Mouse (Mus musculus) thymus, postnatal 14 days (tissue): ENCODE results near the gene Rpl21.
A peak's percentile ranks its signal among the peaks of the same experiment; 100 is the strongest.

Experiments
- DNase-seq: peaks from one replicate; pipeline ENCODE4 v3.0.0; 2021

Rpl21 gene

DNA sequence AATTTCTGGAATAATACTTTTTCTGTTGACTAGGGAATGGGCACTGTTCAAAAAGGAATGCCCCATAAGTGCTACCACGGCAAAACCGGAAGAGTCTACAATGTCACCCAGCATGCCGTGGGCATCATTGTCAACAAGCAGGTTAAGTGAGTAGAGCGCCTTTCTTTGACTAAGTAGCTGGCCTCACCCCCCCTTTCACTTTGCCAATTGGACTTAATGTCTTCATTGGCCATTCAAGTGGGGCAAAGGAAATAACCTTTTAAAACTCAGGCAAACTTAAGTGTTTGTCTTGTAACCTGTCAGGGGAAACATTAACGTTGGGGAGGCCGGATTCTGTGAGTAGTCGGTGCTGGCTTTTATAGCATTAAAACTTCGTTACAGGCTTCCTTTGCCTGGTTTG, 2.3 kb downstream of the Rpl21 start:
- DNase-seq, result no peak

DNA sequence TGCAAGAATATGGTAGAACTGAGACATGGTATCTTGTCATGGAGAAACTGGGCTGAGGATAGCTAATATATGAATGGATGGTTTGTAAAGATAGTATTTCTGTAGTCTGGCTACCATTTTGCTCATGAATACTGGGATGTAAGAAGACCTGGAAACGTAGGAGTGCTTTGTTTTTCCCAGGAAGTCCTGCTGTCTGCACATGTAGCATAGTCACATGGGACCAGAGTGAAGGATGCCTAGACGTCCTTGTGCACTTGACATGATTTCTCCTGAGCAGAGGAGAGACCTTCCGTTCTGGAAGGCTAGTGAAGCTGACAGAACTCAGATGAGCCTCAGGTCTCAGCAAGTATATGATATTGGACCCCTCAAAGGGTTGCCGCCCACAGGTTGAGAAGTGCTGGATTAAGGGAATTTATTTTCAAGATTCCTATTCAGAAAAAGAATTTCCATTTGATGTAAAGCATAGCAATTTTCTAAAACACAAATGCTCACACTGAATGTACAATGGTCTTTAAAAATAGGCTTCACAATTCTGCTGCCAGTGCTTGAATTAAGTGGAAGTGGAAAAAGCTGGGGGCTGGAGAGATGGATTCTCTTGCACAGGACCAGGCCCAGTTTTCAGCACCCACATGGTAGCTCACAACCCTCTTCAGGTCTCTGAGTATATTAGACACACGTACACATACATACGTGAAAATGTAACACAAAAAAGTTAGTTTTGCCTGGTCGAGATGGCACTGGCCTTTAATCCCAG, 5.5 kb downstream of the Rpl21 start:
- DNase-seq, result no peak

DNA sequence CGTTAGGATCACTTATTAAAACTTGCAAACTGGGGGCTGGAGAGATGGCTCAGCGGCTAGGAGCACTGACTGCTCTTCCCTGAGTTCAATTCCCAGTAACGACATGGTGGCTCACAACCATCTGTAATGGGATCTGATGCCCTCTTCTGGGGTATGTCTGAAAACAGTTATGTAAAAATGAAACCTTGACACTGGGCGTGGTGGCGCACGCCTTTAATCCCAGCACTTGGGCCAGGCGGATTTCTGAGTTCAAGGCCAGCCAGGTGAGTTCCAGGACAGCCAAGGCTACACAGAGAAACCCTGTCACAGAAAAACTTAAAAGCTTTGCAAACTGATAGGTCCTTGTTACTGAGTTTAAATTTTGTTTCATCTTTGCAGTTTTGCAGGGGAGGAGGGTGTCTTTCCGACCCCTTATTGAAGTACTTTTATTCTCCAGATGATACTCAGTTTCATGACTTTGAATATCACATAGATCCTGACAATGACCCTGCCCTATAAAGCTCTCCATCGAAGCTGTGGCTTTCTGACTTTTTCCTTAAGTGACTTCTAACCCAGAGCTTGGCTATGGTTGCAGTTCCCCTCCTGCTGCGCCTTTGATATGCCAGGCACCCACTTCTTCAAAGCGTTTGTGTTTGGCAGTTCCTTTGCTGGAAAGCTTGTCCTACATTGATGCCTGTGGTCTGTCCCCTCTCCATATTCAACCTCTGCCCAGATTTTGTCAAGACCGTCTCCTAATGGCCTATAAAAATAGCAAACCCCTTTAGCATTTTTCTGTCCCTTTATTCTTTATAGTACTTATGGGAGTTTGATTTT, 6.4 kb downstream of the Rpl21 start:
- no peak for DNase-seq

DNA sequence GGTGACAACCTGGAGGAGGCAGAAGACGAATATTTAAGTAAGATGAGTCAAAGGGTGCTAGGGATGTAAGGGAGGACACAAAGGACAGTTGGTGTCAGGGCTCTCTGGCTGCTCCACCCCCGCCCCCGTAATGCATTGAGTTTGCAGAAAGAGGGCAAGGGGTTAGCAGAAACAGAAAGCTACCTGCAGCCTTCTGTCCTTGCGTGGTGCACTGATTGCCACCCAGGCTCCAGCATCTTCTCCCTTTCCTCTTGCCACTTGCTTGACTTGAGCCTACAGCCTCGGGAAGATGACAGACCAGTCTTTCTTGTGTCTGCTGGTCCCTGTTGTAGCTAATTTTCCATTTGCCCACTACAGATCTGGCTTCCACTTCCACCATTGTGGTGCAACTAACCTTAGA, 7.1 kb downstream of the Rpl21 start:
- DNase-seq, result no peak

DNA sequence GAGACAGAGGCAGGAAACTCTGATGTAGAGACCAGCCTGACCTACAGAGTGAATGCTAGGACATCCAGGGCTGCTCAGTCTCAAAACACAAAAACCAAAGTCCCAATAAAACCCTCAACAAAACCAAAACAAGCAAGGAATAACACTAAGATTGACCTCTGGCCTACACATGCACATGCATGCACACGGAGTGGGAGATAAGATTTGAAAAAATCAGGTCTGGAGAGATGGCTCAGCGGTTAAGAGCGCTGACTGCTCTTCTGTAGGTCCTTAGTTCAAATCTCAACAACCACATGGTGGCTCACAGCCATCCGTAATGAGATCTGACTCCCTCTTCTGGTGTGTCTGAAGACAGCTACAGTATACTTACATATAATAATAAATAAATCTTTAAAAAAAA, 7.7 kb downstream of the Rpl21 start:
- DNase-seq, result no peak

DNA sequence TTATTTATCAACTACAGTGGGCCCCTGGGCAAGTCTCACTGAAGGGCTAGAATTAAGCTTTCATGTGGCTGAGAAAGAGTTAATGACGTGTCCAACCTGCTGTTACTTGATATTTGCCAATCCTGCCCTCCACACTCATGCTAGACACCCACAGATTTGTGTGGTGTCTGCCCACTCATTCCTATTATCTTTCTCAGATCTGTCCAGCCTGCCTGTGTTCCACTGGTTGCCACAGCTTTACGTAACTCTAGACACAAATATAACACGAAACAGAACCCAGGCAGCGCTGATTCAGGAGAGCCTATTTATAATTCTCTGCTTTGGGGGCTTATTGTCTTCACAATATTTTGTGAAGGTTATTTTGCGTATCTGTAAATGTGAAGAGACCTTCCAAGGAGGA, 8.6 kb downstream of the Rpl21 start:
- DNase-seq, result no peak

DNA sequence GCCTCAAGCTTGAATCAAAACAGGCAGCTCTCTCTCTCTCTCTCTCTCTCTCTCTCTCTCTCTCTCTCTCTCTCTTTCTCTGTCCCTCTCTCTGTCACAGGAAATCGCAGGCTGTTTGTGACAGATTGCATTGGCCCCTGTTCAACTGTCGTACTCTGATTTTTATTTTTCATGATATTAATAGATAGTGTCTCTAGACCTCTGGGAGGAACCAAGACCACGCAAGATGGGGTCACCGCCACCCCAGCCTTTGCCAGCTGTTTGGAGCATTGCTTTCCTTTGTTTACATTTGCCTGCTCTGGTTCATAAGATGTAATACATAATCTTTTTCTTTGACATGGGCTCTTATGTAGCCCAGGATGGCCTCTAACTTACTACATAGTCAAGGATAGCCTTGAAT, 9.3 kb downstream of the Rpl21 start:
- no peak for DNase-seq

DNA sequence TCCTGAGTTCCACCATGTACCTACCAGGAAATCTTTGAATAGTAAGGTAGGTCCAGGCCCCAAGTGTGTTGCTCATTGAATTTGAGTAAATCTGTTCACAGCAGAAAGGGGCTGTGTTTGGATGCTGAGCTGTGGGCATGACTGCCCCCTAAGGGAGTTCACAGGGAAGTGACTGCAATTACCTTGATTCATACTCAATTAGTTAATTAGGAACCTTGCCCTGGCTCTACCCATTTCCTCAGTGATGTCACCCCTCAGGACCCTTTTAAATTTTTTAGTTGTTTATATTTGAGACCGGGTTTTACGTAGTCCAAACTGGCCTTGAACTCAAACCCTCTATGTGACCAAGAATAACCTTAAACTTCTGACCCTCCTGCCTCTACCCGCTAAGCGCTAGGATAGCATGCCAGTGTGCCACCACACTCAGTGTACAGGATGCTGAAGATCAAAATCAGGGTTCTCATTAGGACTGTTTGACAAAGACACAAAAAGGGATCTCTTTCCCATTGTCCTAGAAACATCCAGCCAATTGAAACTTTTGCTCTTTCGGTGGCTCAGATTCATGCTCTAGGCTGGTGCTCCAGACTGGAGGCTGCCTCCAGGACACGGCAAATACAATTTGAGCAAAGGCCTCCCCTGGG, 11.7 kb downstream of the Rpl21 start:
- no peak for DNase-seq

DNA sequence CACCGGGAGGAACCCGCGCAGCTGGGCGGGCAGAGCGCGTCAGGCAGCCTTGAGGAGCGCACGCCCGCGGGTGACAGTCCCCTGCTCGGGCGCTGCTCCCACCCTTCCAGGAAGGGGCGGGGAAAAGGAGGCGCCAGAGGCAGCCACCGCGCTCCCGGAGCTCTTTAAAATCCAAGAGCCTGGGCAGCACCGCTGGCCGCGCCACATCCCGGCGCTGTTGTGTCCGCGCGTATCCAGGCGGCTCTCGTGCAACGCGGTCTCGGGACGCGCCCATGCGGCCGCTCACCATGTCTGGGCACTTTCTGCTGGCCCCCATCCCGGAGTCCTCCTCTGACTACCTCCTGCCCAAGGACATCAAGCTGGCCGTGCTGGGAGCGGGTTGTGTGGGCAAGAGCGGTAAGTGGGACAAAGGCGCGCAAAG, 12.3 kb downstream of the Rpl21 start, which contains the start of gene Rasl11a:
Gene Rasl11a (plus strand): TSS at position 127 of the 421 bp plus-strand sequence.
- DNase-seq, result peak; percentile 22

DNA sequence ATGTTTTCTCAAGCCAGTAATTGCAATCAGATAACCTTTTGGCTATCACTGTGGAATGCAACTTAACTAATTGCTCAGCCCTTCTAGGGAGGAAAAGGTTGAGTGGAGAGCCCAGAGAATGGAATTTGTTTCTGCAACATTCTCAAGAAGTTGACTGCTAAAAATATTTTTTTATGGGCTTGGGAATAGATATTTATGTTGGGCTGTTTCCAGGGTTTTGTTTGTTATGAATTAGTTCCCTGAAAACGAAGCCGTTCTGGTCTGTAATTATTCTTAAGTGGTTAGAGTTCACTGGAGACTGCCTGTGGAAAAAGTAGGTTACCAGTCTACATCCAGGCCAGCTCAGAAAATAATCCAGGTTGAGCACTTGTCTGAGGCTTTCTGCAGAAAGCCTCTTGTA, 13.8 kb downstream of the Rpl21 start:
- DNase-seq, result no peak

DNA sequence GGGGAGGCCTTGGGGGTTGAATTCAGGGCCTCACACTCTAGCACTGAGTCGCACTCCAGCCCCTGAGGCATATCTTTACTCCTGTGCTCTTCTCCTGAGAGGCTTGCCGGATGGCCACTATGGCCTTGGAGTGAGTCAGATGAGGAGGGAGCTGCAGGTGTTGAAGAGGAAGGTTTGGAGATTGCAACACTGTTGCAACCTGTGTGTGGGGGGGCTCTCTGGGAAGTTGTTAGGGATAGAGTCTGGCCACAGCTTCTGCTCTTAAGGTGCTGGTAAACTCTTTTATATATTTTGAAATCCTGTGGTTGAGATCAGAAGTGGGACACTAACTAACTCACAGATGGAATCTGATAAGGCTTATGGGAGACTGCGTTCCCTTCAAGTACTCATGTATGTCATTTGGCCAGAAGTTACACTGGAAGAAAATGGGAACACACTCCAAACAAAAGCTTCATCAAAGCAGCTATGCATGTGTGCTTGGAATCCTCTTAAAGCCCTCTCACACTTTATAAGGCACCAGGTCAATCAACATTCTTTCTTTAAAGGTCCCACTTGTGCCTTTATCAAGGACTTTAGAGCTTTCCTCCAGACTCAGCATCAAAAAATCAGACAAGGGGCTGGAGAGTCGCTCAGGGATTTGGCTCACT, 16.4 kb downstream of the Rpl21 start:
- DNase-seq, result no peak

DNA sequence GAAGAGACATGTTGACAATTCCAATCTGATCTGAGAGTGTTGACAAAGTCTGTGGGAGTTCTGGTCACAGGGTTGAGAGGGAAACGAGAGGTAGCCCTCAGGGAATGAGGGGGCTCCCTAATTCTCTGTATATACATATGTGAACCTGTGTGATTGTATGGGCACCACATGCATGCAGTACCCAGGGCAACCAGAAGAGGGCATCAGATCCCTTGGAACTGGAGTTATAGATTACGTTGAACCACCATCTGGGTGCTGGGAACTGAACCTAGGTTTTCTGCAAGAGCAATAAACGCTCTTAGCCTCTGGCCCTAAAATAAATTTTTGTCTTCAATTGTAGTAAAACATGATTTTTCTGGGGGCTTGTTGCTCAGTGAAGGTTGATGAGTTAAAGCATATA, 23.4 kb downstream of the Rpl21 start:
- DNase-seq, result no peak

DNA sequence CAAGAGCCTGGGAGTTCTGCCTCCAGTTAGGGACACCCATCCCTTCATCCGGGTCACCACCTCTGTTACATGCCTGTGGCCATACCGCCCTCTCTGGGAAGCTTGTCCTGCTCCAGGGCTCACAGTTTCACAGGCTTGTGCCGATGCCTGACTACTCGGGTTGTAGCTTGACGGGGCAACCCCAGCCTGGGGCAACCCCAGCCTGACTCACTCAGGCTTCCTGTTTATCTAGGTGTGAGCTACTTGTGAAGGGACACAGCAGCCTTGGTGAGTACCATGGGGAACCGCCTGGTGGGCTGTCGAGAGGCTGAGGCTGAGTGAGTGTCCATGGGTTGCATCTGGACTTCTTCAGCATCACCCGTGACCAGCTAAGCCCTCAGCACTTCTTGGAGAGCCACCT, 24.9 kb downstream of the Rpl21 start:
- no peak for DNase-seq

DNA sequence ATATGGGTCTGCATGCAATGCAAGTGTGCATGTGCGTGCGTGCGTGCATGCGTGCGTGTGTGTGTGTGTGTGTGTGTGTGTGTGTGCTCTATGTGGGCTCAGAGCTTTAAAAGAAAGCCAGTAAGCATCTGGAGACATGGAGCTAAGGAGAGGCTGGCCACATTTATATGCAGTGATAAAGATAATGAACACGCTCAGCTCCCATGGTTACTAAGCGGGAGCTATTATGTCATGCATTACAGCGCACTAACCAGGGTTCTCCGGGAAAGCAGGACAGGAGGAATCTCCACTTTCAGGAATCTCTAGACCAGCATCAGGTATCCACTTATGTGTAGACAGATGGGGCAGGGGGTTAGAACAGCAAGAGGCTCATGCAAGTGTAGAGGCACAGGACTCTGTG, 26.1 kb downstream of the Rpl21 start:
- DNase-seq, result no peak

DNA sequence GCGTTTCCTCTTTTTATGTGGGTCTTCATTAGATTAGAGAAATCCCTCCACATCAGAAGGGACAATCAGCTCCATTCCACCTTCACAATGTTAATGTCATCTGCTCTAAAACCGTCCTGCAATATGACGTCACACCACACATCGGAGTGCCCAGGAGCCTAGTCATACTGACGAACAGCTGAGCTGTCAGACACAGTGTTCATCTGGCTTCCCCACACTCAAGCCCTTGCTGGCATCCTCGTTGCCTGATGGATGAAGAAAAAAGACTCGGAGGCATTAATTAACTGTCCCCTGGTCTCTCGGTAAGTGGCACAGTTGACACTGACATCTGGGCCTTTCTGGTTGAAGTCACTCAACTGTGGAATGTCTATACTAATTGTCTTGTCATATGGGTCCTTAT, 26.6 kb downstream of the Rpl21 start:
- no peak for DNase-seq

DNA sequence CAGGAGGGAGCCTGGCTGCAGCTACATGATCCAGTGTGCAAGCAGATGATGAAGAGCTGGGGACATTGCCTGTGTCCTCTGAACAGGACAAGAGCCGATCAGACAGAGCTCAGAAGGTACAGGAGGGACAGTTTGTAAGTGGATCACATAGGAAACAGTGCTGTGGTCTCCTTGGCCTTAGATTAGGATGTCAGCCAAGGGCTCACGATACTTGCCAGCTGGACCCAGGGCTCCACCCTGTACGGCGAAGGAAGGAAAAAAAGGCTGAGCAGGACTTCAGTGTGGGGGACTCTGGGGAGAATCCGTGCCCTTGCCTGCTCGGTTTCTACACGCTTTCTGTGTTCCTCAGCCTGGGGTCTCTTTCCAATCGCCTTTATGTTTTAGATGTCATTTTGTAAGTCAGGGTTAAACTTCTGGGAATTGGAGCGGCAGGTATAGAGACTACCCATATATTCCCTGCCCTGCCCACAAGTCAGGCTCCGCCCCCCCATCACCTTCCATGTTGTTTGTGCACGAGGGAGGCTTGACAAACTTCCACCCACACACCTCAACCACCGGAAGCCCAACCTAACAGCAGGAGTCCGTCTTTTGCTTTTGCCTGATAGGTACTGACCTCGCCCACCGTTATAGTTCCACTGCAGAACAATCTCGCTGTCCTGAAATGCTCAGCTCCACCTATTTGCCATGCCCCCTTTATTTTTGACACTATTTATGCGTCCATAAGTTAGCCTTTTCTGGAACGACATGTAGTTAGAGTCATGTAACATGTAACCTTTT, 27.7 kb downstream of the Rpl21 start:
- DNase-seq, result no peak

DNA sequence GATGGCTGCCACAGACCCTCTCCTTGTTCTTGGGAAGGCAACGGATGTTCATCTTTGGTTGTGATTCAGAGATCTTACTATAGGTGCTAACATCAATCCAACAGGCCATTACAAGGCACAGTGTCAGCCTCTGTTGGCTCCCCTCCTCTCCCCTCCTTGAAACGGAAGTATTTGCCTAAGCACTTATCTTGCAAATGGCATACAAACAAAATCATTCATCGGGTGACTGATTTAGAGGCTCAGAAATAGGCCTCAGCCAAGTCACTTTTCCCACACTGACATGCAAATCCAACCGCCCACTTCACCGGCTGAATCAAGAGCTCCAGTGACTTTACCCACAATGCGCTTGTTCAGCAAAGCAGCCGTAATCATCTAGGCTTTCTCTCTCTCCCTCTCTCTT, 28.9 kb downstream of the Rpl21 start:
- no peak for DNase-seq

DNA sequence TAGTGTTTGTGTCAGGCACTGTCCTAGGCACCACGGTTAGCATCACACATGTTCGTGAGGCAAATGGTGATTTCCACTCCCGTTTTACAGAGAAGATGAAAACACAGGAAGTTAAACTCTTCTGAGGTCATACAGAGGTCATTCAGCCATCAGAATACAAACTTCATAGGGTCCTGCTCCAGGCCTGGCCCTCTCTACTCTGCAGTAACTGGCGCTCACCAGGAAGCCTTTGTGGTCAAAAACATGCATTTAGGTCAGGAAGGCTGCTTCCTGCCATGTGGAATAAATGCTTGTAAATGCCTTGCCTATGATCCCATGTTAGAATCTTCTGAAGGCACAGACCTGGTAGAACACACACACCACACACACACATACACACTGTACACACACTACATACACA, 32.8 kb downstream of the Rpl21 start:
- no peak for DNase-seq

DNA sequence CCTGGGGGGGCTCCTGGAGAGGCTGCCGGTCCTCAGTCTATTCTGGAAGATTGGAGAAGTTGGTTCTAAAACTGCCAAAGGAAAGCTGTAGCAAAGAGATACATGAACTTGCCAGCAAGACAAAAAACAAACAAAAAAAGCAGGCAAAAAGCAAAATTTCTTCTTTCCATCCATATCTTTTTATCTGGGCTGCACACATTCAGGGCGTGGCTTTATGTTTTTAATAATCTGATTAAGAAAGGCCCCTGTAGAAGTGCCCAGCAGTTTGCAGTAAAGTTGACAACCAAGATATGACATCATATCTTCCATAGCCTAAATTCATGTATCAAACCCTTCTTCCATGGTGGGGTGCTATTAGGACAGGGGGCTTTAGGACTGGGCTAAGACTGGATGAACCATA, 33.6 kb downstream of the Rpl21 start:
- no peak for DNase-seq

DNA sequence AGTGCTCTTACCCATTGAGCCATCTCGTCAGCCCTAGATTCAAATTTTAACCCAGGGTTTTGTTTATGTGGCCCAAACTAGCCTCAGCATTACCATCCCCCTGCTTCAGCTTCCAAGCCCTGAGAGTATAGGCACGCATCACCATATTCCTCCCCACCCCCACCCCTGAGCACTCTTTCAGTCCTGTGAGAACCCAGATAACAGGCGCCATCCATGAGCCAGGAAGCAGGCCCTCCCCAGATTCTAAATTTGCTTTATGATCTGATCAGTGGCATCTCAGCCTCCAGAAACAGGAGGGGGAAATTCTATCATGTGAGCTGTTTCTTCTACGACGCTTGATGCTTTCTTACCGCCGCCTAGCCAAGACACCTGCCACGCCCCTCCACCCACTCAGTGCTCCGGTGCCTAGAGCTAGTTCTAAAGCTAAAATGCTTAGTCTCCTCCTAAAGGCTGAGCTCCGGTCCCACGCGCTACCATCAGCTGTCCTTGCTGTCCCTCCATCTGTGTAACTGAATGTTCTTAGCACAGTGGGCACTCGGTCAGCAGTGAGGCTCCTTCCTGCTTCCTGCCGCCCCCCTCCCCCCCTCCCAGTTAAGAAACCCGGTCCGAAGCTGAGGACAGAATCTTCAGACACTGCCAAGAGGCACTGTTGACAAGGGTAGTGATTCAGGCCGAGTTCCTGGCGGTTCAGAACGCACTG, 34.7 kb downstream of the Rpl21 start:
- peak; percentile 75 for DNase-seq

DNA sequence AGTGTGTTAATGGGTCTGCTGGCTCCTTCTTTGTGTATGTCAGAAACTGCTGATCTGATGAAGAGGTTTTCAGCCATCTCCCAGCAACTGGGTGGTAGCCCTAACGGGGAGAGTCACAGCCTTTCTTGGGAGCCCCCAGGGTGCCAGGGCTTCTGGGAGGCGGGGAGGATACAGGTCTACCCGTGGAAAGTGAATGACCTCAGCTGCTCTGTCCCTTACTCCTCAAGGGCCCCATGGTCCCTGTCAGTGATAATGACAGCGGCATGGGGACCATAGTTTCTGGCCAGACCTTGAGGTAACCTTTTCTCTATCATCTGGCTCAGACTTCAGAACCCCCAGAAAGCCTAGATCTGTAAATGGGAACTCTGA, 35.2 kb downstream of the Rpl21 start:
- no peak for DNase-seq
